Comparison of ENCODE assay signal across 8 mouse cellular contexts in the genomic region with DNA sequence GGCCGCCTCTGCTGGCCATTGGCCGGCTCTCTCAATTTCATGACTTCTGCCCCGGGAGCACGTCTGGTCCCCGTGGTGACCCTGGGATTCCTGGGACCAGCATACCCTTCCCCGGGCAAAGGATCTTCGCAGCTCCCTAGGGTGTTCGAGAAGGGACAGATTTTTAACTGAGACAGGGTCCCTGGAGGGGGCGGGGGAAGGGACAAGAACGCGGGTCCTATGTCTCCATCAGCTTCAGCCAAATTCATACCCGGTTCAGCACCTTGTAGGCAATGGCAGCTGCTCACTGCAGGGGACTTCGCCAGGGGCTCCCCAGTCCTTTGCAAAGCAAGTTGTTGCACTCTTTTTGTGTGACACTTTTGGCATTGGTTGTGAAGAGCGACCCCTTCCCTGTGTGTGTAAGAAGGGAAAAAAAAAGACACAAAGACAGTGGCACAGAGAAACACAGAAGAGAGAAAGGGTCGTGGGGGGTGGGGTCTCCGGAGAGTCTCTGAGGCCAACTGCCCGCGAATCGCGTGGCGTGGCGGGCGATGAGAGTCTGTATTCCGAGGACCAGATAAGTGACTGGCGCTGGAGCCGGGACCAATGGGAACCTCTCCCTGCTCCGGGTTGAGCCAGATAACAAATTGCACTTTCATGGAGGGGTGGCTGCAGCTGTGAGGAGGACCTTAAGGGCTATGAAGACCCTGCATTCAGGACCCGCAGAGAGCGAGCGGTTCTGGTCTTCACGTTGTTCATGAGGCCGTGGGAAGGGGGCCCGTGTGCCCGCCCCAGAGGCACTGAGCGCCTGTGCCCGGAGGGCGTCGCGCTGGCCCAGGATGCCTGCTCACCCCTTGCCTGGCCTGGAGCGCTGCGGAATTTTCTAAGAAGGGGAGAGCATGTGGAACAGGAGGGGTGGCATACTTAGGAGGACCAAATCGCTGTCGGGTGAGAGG. TPM values are rescaled to one million over a fixed set of nuclear protein-coding genes. Genes with fewer than 3 reads are reported as not detected.
DNase-seq lines count a peak whose midpoint lies in the region; ATAC-seq and TF ChIP-seq lines count a peak whose summit lies in the region.

No protein-coding gene starts in this region.

- no peak overlapping the region for H3K9ac ChIP-seq in heart, embryonic 15.5 days
- 0 out of 2 replicates have a peak overlapping the region, but pooled peaks have one; percentile 66 for H3K9ac ChIP-seq in intestine, embryonic 16.5 days (ENCODE audit: low read depth, low read length)
- no peak overlapping the region for H3K9ac ChIP-seq in liver, postnatal 0 days (replicated peaks)
- H3K9ac ChIP-seq in stomach, embryonic 15.5 days = no peak overlapping the region

- H3K4me1 ChIP-seq in heart, embryonic 15.5 days (replicated peaks) = peaks cover 17% of the 10 kb centered on the region
- H3K4me1 ChIP-seq in embryonic facial prominence, embryonic 10.5 days = peaks cover 19% of the 10 kb centered on the region
- H3K4me1 ChIP-seq in intestine, embryonic 16.5 days (ENCODE audit: control insufficient read depth, insufficient read depth, low read length) = peaks cover 10% of the 10 kb centered on the region
- 0 out of 2 replicates have a peak, but pooled peaks cover 3% of the 10 kb centered on the region for H3K4me1 ChIP-seq in liver, postnatal 0 days (ENCODE audit: insufficient read depth)
- H3K4me1 ChIP-seq in stomach, embryonic 15.5 days = peaks cover 13% of the 10 kb centered on the region

- TF ChIP-seq EP300 in liver, postnatal 0 days (IDR thresholded peaks at IDR 0.05; ENCODE audit: low read depth) = no peak

- H3K9me3 ChIP-seq in heart, embryonic 15.5 days (replicated peaks) = no peaks in the 10 kb centered on the region
- no peaks in the 10 kb centered on the region for H3K9me3 ChIP-seq in embryonic facial prominence, embryonic 10.5 days
- no peaks in the 10 kb centered on the region for H3K9me3 ChIP-seq in intestine, embryonic 16.5 days (ENCODE audit: control insufficient read depth, low read length)
- H3K9me3 ChIP-seq in liver, postnatal 0 days (ENCODE audit: low read length) = no peaks in the 10 kb centered on the region
- H3K9me3 ChIP-seq in stomach, embryonic 15.5 days = no peaks in the 10 kb centered on the region

- H3K4me2 ChIP-seq in heart, embryonic 15.5 days = peak overlapping the region; percentile 97
- H3K4me2 ChIP-seq in intestine, embryonic 16.5 days (ENCODE audit: low read depth, low read length) = peak overlapping the region; percentile 99
- peak overlapping the region; percentile 64 for H3K4me2 ChIP-seq in liver, postnatal 0 days (ENCODE audit: low read depth, low read length)
- H3K4me2 ChIP-seq in stomach, embryonic 15.5 days = peak overlapping the region; percentile 95

- H3K27me3 ChIP-seq in heart, embryonic 15.5 days = peaks cover 49% of the 10 kb centered on the region
- H3K27me3 ChIP-seq in embryonic facial prominence, embryonic 10.5 days (replicated peaks; ENCODE audit: low read depth, poor library complexity, severe bottlenecking) = peaks cover 48% of the 10 kb centered on the region
- peaks cover 23% of the 10 kb centered on the region for H3K27me3 ChIP-seq in intestine, embryonic 16.5 days (replicated peaks; ENCODE audit: control insufficient read depth, insufficient read depth, low read length)
- peaks cover 35% of the 10 kb centered on the region for H3K27me3 ChIP-seq in liver, postnatal 0 days (ENCODE audit: insufficient read depth, low read length)
- H3K27me3 ChIP-seq in stomach, embryonic 15.5 days (replicated peaks) = peaks cover 17% of the 10 kb centered on the region

- WGBS in heart, embryonic 15.5 days = 3% methylated on average over 43 of the region's 43 CpGs
- 1% methylated on average over 43 of the region's 43 CpGs for WGBS in embryonic facial prominence, embryonic 10.5 days
- WGBS in intestine, embryonic 16.5 days = 1% methylated on average over 43 of the region's 43 CpGs
- WGBS in liver, postnatal 0 days (ENCODE audit: insufficient replicate concordance) = 4% methylated on average over 43 of the region's 43 CpGs
- 3% methylated on average over 43 of the region's 43 CpGs for WGBS in stomach, embryonic 15.5 days

- no peak for ATAC-seq in heart, embryonic 15.5 days (replicated peaks; ENCODE audit: insufficient number of reproducible peaks, insufficient read depth, low FRiP score, low read depth)
- ATAC-seq in intestine, embryonic 16.5 days = 0 out of 2 replicates have a peak, but pooled peaks have one; percentile 11
- no peak for ATAC-seq in liver, postnatal 0 days
- no peak for ATAC-seq in stomach, embryonic 15.5 days (ENCODE audit: insufficient read depth, low FRiP score, low read depth)
- ATAC-seq in CD4-positive, CD25-positive, alpha-beta regulatory T cell, adult 4 months = no peak

- H3K36me3 ChIP-seq in heart, embryonic 15.5 days = no peaks in the 10 kb centered on the region
- no peaks in the 10 kb centered on the region for H3K36me3 ChIP-seq in embryonic facial prominence, embryonic 10.5 days (replicated peaks)
- no peaks in the 10 kb centered on the region for H3K36me3 ChIP-seq in intestine, embryonic 16.5 days (ENCODE audit: control insufficient read depth, insufficient read depth, low read length)
- H3K36me3 ChIP-seq in liver, postnatal 0 days (replicated peaks; ENCODE audit: insufficient read depth, low read length) = no peaks in the 10 kb centered on the region
- H3K36me3 ChIP-seq in stomach, embryonic 15.5 days = no peaks in the 10 kb centered on the region

- no peak for DNase-seq in heart, adult 8-10 months (ENCODE audit: low spot score)
- DNase-seq in adrenal gland, adult 2 months = peak; percentile 72
- DNase-seq in embryonic facial prominence, embryonic 10.5 days (ENCODE audit: low spot score) = peak; percentile 36
- DNase-seq in liver, postnatal 0 days = no peak

- H3K4me3 ChIP-seq in heart, embryonic 15.5 days = peak overlapping the region; percentile 56
- H3K4me3 ChIP-seq in embryonic facial prominence, embryonic 10.5 days = peak overlapping the region; percentile 74
- H3K4me3 ChIP-seq in intestine, embryonic 16.5 days (ENCODE audit: low read length) = peak overlapping the region; percentile 61
- peak overlapping the region; percentile 34; the same call in 1 of the 2 replicates for H3K4me3 ChIP-seq in liver, postnatal 0 days (ENCODE audit: low read depth, low read length)
- peak overlapping the region; percentile 49 for H3K4me3 ChIP-seq in stomach, embryonic 15.5 days (replicated peaks)

- no peak overlapping the region for H3K27ac ChIP-seq in heart, embryonic 15.5 days
- no peak overlapping the region for H3K27ac ChIP-seq in embryonic facial prominence, embryonic 10.5 days (replicated peaks)
- H3K27ac ChIP-seq in intestine, embryonic 16.5 days (ENCODE audit: low read length) = no peak overlapping the region
- H3K27ac ChIP-seq in liver, postnatal 0 days (ENCODE audit: low read depth) = no peak overlapping the region
- no peak overlapping the region for H3K27ac ChIP-seq in stomach, embryonic 15.5 days

- no peak for TF ChIP-seq CTCF in liver, postnatal 0 days (IDR thresholded peaks at IDR 0.05; ENCODE audit: low read depth)

RNA-seq across cellular contexts. Expression of gene Dlgap1, which starts 1.2 kb away (rescaled TPM):
- 0.50 and 0.99 TPM in 2 replicates for polyA plus RNA-seq in heart, embryonic 15.5 days (2015; fragmentation: Nextera tagmentation; extraction: Ambion mirVana)
- total RNA-seq in heart, adult 8-10 months (2022) = 1 to 10 TPM in 1 of 4 experiments, under 1 TPM in 3; 0.49 to 1.1 (median 0.80) TPM
- 10 to 100 TPM; 27.5 to 44.8 TPM for total RNA-seq in adrenal gland, adult 2 months (2021)
- 97.8 and 106 TPM in 2 replicates for polyA plus RNA-seq in adrenal gland, adult 2 months (2012; rRNA removed)
- 0.98 and 1.1 TPM in 2 replicates for polyA plus RNA-seq in embryonic facial prominence, embryonic 10.5 days (2016; fragmentation: Nextera tagmentation; extraction: Ambion mirVana)
- 1.3 TPM in 2 replicates for polyA plus RNA-seq in intestine, embryonic 16.5 days (2015; fragmentation: Nextera tagmentation; extraction: Ambion mirVana)
- polyA plus RNA-seq in liver, postnatal 0 days (2015; fragmentation: Nextera tagmentation; extraction: Ambion mirVana) = 0.22 and 0.31 TPM in 2 replicates
- 2.0 and 2.2 TPM in 2 replicates for polyA plus RNA-seq in stomach, embryonic 15.5 days (2015; fragmentation: Nextera tagmentation; extraction: Ambion mirVana)
- polyA plus RNA-seq in CD4-positive, CD25-positive, alpha-beta regulatory T cell, adult 4 months (2017; shearing (Covaris generic)) = under 1 TPM in 1 of 2 experiments, not detected in 1; 0.31 TPM

Comparison
In these comparisons a context has a peak if more than half of its experiments do, and no peak if none do; other contexts are left out.
1. DNase-seq: peak in adrenal gland, adult 2 months (single experiment) and embryonic facial prominence, embryonic 10.5 days (single experiment); none in heart, adult 8-10 months (single experiment) and liver, postnatal 0 days (single experiment).
2. RNA of gene Dlgap1, which starts 1.2 kb away (polyA plus RNA-seq): 97.8 to 106 TPM in adrenal gland, adult 2 months; 2.0 to 2.2 TPM in stomach, embryonic 15.5 days, 1.3 TPM in intestine, embryonic 16.5 days, 0.98 to 1.1 TPM in embryonic facial prominence, embryonic 10.5 days, 0.50 to 0.99 TPM in heart, embryonic 15.5 days, 0.31 TPM in CD4-positive, CD25-positive, alpha-beta regulatory T cell, adult 4 months and 0.22 to 0.31 TPM in liver, postnatal 0 days; every median in the first group is over 10 times any median in the second.
3. Peak in every context shown above with its lines, with median percentiles within 50 percentile points of each other: H3K4me2 ChIP-seq and H3K4me3 ChIP-seq.